Mouse (Mus musculus): Measurements from ENCODE around the gene Naaladl2. TPM values are rescaled to one million over a fixed set of nuclear protein-coding genes. Genes with fewer than 3 reads are reported as not detected.

The Naaladl2 gene
- total RNA-seq, 2 experiments from 2014 or later = 4.1 to 5.5 TPM

- no peak overlapping the region for H3K4me3 ChIP-seq
- no peak for TF ChIP-seq CTCF (IDR thresholded peaks at IDR 0.05)
- no peak overlapping the region for H3K27ac ChIP-seq
- DNase-seq (ENCODE audit: extremely low spot score in 1 of 2, low spot score in 2 of 2) = no peak
- intact Hi-C loops (cut with DNase I) = no loop called here
Observed at GRCm38 (mm10) chr3:24630032-24630431, 514.0 kb downstream of the Naaladl2 start.

- intact Hi-C loops (cut with DNase I) = no loop called here
- no peak for TF ChIP-seq CTCF (IDR thresholded peaks at IDR 0.05)
- H3K27ac ChIP-seq = no peak overlapping the region
- no peak for DNase-seq (ENCODE audit: extremely low spot score in 1 of 2, low spot score in 2 of 2)
- H3K4me3 ChIP-seq = no peak overlapping the region
Observed at GRCm38 (mm10) chr3:24605485-24605884, 538.6 kb downstream of the Naaladl2 start.

- no peak for DNase-seq (ENCODE audit: extremely low spot score in 1 of 2, low spot score in 2 of 2)
- Histone ChIP-seq H3K4me3 (no peak overlapping the region), H3K27ac (no peak overlapping the region)
- intact Hi-C loops (cut with DNase I) = no loop called here
- no peak for TF ChIP-seq CTCF (IDR thresholded peaks at IDR 0.05)
Observed at GRCm38 (mm10) chr3:24604791-24605320, 539.2 kb downstream of the Naaladl2 start.

DNA sequence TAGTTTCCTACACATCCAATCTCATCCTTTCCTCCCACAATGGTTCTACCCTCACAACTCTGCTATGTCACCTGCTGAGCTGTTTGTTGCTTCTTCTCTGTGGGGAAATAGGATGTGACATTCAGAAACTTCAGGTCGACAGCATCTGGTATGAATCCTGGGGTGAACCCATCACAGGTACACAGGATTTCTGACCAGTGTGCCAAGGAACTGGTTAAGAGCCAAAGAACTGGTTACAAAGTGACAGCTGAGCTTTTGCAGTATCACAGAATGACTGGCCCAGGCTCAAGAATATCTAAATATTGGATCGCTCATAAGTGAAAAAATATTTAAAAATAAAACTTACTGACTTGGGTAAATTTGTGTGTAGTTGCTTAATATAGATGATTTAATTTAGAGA, 548.6 kb downstream of the Naaladl2 start:
- intact Hi-C loops (cut with DNase I) = loop anchor here (2.0 kb wide), 1 partner anchor 55 kb away; no protein-coding TSS in a partner anchor
- Histone ChIP-seq H3K27ac (peak overlapping the region; percentile 22; the same call in 1 of the 2 replicates), H3K4me3 (no peak overlapping the region)
- DNase-seq (ENCODE audit: extremely low spot score in 1 of 2, low spot score in 2 of 2) = no peak
- no peak for TF ChIP-seq CTCF (IDR thresholded peaks at IDR 0.05)

GRCm38 (mm10) chr3:24556617-24557016, 587.4 kb downstream of the Naaladl2 start:
- no peak overlapping the region for H3K4me3 ChIP-seq
- TF ChIP-seq CTCF (IDR thresholded peaks at IDR 0.05) = no peak
- no peak for DNase-seq (ENCODE audit: extremely low spot score in 1 of 2, low spot score in 2 of 2)
- intact Hi-C loops (cut with DNase I) = no loop called here
- no peak overlapping the region for H3K27ac ChIP-seq

- intact Hi-C loops (cut with DNase I) = no loop called here
- H3K4me3 ChIP-seq = no peak overlapping the region
- no peak for DNase-seq (ENCODE audit: extremely low spot score in 1 of 2, low spot score in 2 of 2)
- no peak overlapping the region for H3K27ac ChIP-seq
- TF ChIP-seq CTCF (IDR thresholded peaks at IDR 0.05) = no peak; the same call in 1 of the 2 replicates
Observed at GRCm38 (mm10) chr3:24553701-24554100, 590.4 kb downstream of the Naaladl2 start.

- H3K4me3 ChIP-seq = no peak overlapping the region
- DNase-seq (ENCODE audit: extremely low spot score in 1 of 2, low spot score in 2 of 2) = no peak
- TF ChIP-seq CTCF (IDR thresholded peaks at IDR 0.05) = no peak
- intact Hi-C loops (cut with DNase I) = no loop called here
- H3K27ac ChIP-seq = no peak overlapping the region
Observed at GRCm38 (mm10) chr3:24552631-24553030, 591.4 kb downstream of the Naaladl2 start.

- no peak for TF ChIP-seq CTCF (IDR thresholded peaks at IDR 0.05)
- intact Hi-C loops (cut with DNase I) = no loop called here
- no peak for DNase-seq (ENCODE audit: extremely low spot score in 1 of 2, low spot score in 2 of 2)
- H3K4me3 ChIP-seq = no peak overlapping the region
- no peak overlapping the region for H3K27ac ChIP-seq
Observed at GRCm38 (mm10) chr3:24533775-24534458, 610.1 kb downstream of the Naaladl2 start.

GRCm38 (mm10) chr3:24514918-24515317, 629.1 kb downstream of the Naaladl2 start:
- no peak for DNase-seq (ENCODE audit: extremely low spot score in 1 of 2, low spot score in 2 of 2)
- intact Hi-C loops (cut with DNase I) = no loop called here
- TF ChIP-seq CTCF (IDR thresholded peaks at IDR 0.05) = no peak
- Histone ChIP-seq H3K27ac (no peak overlapping the region), H3K4me3 (no peak overlapping the region)

- DNase-seq (ENCODE audit: extremely low spot score in 1 of 2, low spot score in 2 of 2) = no peak
- Histone ChIP-seq H3K4me3 (no peak overlapping the region), H3K27ac (peak overlapping the region; percentile 64)
- intact Hi-C loops (cut with DNase I) = no loop called here
- no peak for TF ChIP-seq CTCF (IDR thresholded peaks at IDR 0.05)
Observed at GRCm38 (mm10) chr3:24486456-24487112, 657.5 kb downstream of the Naaladl2 start.

DNA sequence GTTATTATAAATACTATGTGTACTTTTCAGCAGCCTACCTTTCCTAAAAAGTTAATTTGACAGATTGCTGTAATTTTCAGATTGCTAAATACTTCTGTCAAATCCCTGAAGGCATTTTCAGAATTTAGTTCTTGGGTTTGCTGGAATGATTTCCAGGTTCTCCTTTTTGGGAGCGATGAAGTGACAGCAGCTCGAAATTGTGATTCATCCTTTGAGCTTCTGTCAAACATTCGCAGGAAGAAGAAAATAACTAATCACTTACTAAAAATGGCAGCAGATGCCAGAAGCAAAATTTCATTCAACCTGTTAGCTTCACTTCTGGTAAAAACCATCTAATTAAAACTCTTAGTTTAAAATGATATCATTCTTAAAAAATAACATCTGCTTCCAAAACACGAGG, 680.1 kb downstream of the Naaladl2 start:
- Histone ChIP-seq H3K27ac (no peak overlapping the region), H3K4me3 (no peak overlapping the region)
- intact Hi-C loops (cut with DNase I) = no loop called here
- no peak for DNase-seq (ENCODE audit: extremely low spot score in 1 of 2, low spot score in 2 of 2)
- TF ChIP-seq CTCF (IDR thresholded peaks at IDR 0.05) = no peak

- TF ChIP-seq CTCF (IDR thresholded peaks at IDR 0.05) = no peak
- DNase-seq (ENCODE audit: extremely low spot score in 1 of 2, low spot score in 2 of 2) = peak in 1 of 2 experiments; percentile 16
- no peak overlapping the region for H3K4me3 ChIP-seq
- H3K27ac ChIP-seq = no peak overlapping the region
- intact Hi-C loops (cut with DNase I) = no loop called here
Observed at GRCm38 (mm10) chr3:24440621-24441020, 703.4 kb downstream of the Naaladl2 start.

Data from left cerebral cortex, adult 2 months (tissue).